Mouse (Mus musculus) thymus, adult 18-20 months (tissue): ENCODE data around the gene Vmn1r38.
"Not testable (repeated sequence)": the region's sequence is repeated elsewhere in the genome, so short reads cannot be mapped to it uniquely, and the experiment has no call there.

Source experiments
- DNase-seq, 2 experiments: peaks; one replicate each; pipeline ENCODE4 v3.0.0; 2022; ENCODE audit warnings: mixed read lengths in 2 of 2

Vmn1r38 gene

GRCm38 (mm10) chr6:66782527-66782926, at the start of gene Vmn1r38:
Gene Vmn1r38 (minus strand): TSS chr6:66782627.
- not testable (repeated sequence) for DNase-seq

- DNase-seq, result no peak
Observed at GRCm38 (mm10) chr6:66810509-66810908, 28.1 kb upstream of the Vmn1r38 start, which contains the start of gene Vmn1r39. Gene Vmn1r39 (minus strand): TSS chr6:66810609.

GRCm38 (mm10) chr6:66806311-66806710, 23.9 kb upstream of the Vmn1r38 start:
- DNase-seq, result no peak

- DNase-seq, result no peak
Observed at GRCm38 (mm10) chr6:66805713-66806112, 23.3 kb upstream of the Vmn1r38 start.

- DNase-seq, result not testable (repeated sequence)
Observed at GRCm38 (mm10) chr6:66729082-66729481, 53.3 kb downstream of the Vmn1r38 start, which contains the start of gene Vmn1r37. Gene Vmn1r37 (plus strand): TSS chr6:66729382.
